Mouse (Mus musculus) hindbrain, embryonic 16.5 days (tissue): ENCODE data around the gene Sptb. TPM values are rescaled to one million over a fixed set of nuclear protein-coding genes. Genes with fewer than 3 reads are reported as not detected.

Experiments used
- ATAC-seq: fragments of 200-750 bp; cut with Nextera tagmentation; 2 replicates; pipeline ENCODE4 v1.8.0; 2017; ENCODE audit warnings: moderate TSS enrichment, moderate library complexity
- H3K27ac ChIP-seq: fragments of 300-500 bp; sonication (generic); 2 replicates; pipeline ENCODE4 v1.5.1; 2014; ENCODE audit warnings: low read depth, mild to moderate bottlenecking, control low read depth, low read length, moderate library complexity
- H3K27me3 ChIP-seq: fragments of 300-500 bp; sonication (generic); replicated peaks from 2 replicates; pipeline ENCODE4 v1.6.1; 2014; ENCODE audit warnings: low read length; ENCODE audit not compliant: control insufficient read depth, insufficient read depth
- H3K36me3 ChIP-seq: fragments of 300-500 bp; sonication (generic); 2 replicates; pipeline ENCODE4 v1.6.1; 2014; ENCODE audit warnings: mild to moderate bottlenecking, low read length, moderate library complexity, mixed read lengths; ENCODE audit not compliant: control insufficient read depth, insufficient read depth
- H3K4me1 ChIP-seq: fragments of 300-500 bp; sonication (generic); 2 replicates; pipeline ENCODE4 v1.6.1; 2014; ENCODE audit warnings: low read depth, low read length; ENCODE audit not compliant: control insufficient read depth, insufficient read depth
- H3K4me2 ChIP-seq: fragments of 300-500 bp; sonication (generic); 2 replicates; pipeline ENCODE4 v1.6.1; 2014; ENCODE audit warnings: mild to moderate bottlenecking, low read length, control low read depth, moderate library complexity
- H3K4me3 ChIP-seq: fragments of 300-500 bp; sonication (generic); 2 replicates; pipeline ENCODE4 v1.5.1; 2014; ENCODE audit warnings: mild to moderate bottlenecking, low read length, control low read depth, moderate library complexity
- H3K9ac ChIP-seq: fragments of 300-500 bp; sonication (generic); 2 replicates; pipeline ENCODE4 v1.6.1; 2014; ENCODE audit warnings: low read depth, mild to moderate bottlenecking, control low read depth, low read length, moderate library complexity
- H3K9me3 ChIP-seq: fragments of 300-500 bp; sonication (generic); 2 replicates; pipeline ENCODE4 v1.6.1; 2014; ENCODE audit warnings: mild to moderate bottlenecking, low read length, moderate library complexity; ENCODE audit not compliant: control insufficient read depth
- WGBS: fragments of 180-500 bp; shearing (Covaris S2); extraction: QIAGEN DNeasy Blood & Tissue Kit; methylation state at CpG from one replicate; pipeline ENCODE4 v1.1.7; 2014; 5-methylcytosine and 5-hydroxymethylcytosine counted together
- polyA plus RNA-seq: library from polyadenylated mRNA; unstranded; fragments of >200 nt; fragmentation: Nextera tagmentation; extraction: Ambion mirVana; gene quantifications from 2 replicates; pipeline ENCODE4 v1.2.1, GENCODE M21; 2015

Gene Sptb
- polyA plus RNA-seq, 1 experiment from 2014 or later, result 7.0 TPM

DNA sequence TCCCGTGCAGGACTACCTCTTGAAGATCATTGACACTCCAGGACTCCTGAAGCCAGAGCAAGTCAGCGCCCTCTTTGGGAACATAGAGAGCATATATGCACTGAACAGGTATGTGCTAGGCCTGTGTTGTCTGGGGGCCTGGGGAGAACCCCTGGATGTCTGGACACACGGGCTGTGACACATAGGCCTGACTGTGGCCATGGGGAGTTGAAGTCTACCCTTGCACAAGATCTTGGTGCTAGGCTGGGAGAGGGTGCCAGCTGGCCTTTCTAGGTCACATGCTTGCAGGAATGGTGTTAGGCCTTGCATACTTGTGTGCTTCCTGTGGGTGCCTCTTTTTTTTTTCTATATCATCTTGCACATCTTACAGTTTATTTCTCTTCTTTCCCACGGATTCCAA lies 148.2 kb downstream of the Sptb start:
- ATAC-seq, result no peak
- H3K36me3 ChIP-seq, result no peaks in the 10 kb centered on the region
- H3K4me2 ChIP-seq, result no peak overlapping the region
- H3K4me1 ChIP-seq, result no peaks in the 10 kb centered on the region
- H3K4me3 ChIP-seq, result no peak overlapping the region
- H3K9me3 ChIP-seq, result no peaks in the 10 kb centered on the region
- no peaks in the 10 kb centered on the region for H3K27me3 ChIP-seq
- no peak overlapping the region for H3K9ac ChIP-seq
- WGBS, result 78% methylated on average over 4 of the region's 4 CpGs
- no peak overlapping the region for H3K27ac ChIP-seq

DNA sequence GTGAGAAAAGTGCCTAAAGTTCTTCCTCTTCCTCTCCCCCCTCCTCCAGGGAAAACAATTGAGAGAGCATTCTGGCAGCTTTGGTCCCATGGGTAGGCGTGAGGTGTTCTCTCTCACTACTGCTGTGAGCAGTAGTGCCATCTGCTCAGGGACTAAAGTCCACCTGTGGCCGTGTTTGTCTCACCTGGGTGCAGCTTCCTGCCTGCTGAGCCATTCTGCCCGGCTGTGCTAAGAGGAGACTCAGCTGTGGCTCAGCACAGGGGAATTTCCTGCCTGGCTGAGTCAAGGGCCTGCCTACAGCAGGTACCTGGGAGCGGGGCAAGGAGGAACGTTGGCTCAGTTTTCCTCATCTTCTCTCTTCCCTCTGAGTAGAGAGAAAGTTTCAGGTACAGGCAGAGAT lies 152.1 kb downstream of the Sptb start:
- WGBS, result 74% methylated on average over 5 of the region's 5 CpGs

DNA sequence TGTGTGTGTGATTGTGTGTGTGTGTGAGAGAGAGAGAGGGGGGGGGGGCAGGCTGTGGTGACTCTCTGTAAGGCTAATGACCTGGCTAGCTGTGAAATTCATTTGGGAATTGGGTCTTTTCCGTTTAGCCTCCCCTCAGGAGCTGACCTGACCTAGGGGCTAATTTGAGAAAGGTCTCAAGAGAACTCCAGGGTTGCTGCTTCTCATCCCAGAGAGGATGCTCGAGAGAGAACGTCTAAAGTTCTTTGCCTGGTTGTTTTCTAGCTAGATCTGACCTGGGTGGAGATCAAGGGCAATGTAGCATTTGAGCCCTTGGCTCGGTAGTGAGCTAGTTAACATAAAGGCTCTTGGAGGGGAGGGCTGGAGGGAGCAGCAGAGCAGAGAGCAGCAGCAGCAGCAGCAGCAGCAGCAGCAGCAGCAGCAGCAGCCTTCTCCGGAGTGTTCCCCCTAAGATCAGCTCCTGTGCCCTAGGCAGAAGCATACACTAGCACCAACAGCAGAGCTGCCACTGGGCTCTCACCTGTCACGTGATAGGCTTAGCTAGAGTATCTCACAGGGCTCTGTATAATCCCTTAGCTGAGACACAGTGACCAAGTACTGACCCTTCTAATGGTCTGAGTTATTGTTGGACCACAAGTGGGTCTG lies 153.5 kb downstream of the Sptb start:
- Histone ChIP-seq H3K9ac (no peak overlapping the region), H3K36me3 (no peaks in the 10 kb centered on the region), H3K4me2 (no peak overlapping the region), H3K4me3 (no peak overlapping the region), H3K27me3 (no peaks in the 10 kb centered on the region), H3K9me3 (no peaks in the 10 kb centered on the region), H3K4me1 (no peaks in the 10 kb centered on the region), H3K27ac (no peak overlapping the region)
- WGBS, result 30% methylated on average over 6 of the region's 6 CpGs
- no peak for ATAC-seq

More for the DNA sequence above, 152.1 kb downstream of the Sptb start:
- ATAC-seq, result no peak
- Histone ChIP-seq H3K4me3 (no peak overlapping the region), H3K36me3 (no peaks in the 10 kb centered on the region), H3K4me1 (no peaks in the 10 kb centered on the region), H3K9me3 (no peaks in the 10 kb centered on the region), H3K9ac (no peak overlapping the region), H3K27me3 (no peaks in the 10 kb centered on the region), H3K4me2 (no peak overlapping the region), H3K27ac (no peak overlapping the region)

DNA sequence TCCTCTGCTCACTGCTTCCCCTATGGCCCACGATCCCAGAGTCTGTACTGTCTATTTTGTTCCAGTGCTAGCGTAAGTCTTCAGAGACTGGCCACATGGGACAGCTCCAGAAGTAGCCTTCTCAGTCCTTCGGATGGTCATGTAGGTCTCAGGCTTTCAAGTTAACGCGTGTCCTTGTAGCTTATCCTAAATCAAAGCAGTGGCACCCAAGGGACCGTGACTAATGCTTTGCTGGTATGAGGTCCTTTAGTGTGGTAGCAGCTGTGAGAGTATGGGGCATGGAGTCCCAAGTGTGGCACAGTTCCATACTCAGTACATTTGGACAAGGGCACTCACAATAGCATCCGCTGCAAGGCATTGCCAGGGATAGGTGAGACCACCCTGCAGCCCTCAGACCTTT lies 154.2 kb downstream of the Sptb start:
- Histone ChIP-seq H3K27ac (no peak overlapping the region), H3K36me3 (no peaks in the 10 kb centered on the region), H3K4me2 (no peak overlapping the region), H3K9me3 (no peaks in the 10 kb centered on the region), H3K4me3 (no peak overlapping the region), H3K4me1 (no peaks in the 10 kb centered on the region), H3K27me3 (no peaks in the 10 kb centered on the region), H3K9ac (no peak overlapping the region)
- 76% methylated on average over 7 of the region's 7 CpGs for WGBS
- ATAC-seq, result no peak

DNA sequence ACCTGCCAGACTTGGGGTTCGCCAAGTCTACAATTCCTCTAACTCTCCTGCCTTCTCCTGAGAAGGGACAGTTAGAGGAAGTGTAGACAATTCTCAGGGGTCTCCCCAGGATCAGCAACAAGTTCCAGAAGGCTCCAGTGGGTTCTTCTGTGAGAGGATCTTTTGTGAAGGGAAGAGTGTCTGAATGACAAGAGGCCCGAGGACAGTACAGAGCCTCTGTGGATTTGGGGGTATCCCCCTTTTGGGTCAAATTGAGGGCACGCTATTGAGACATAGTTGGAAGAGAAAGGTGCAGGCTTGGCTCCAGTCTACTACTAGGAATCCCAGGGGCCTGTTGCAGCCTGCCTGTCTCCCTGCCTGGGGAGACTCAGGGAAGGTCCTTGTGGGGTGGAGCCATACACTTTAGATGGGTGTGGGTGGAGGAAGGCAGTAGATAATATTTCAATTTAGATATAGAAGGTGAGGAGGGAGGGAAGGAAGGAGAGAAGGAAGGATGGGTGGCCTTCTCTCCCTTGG lies 155.4 kb downstream of the Sptb start:
- 87% methylated on average over 3 of the region's 3 CpGs for whole genome bisulfite sequencing
- no peaks in the 10 kb centered on the region for H3K9me3 ChIP-seq
- H3K4me3 ChIP-seq, result no peak overlapping the region

DNA sequence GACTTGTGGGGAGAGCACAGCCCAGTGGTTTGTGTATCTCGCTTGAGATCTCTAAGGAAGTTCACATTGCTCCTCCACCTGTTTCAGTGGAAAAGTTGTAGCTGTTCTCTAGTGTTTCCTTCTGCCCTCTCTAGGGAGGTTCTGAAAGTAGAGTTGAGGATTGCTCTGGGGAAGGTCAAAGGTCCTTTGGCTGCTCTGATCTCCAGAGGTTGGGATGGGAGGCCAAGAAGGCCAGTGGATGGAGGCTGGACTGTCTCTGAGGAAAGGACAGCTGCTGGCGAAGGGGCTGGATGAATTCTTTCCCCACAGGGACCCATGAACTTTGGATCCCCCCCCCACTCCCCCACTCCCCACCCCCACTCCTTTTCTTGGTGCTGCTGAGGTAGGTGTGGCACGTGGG lies 156.0 kb downstream of the Sptb start:
- ATAC-seq, result no peak
- 89% methylated on average over 3 of the region's 3 CpGs for WGBS
- no peaks in the 10 kb centered on the region for H3K4me1 ChIP-seq
- no peaks in the 10 kb centered on the region for H3K27me3 ChIP-seq
- no peaks in the 10 kb centered on the region for H3K9me3 ChIP-seq
- no peak overlapping the region for H3K9ac ChIP-seq
- no peaks in the 10 kb centered on the region for H3K36me3 ChIP-seq
- H3K4me3 ChIP-seq, result no peak overlapping the region
- H3K4me2 ChIP-seq, result no peak overlapping the region
- no peak overlapping the region for H3K27ac ChIP-seq

More for the DNA sequence above, 155.4 kb downstream of the Sptb start:
- Histone ChIP-seq H3K4me2 (no peak overlapping the region), H3K27ac (no peak overlapping the region), H3K36me3 (no peaks in the 10 kb centered on the region), H3K27me3 (no peaks in the 10 kb centered on the region), H3K4me1 (no peaks in the 10 kb centered on the region), H3K9ac (no peak overlapping the region)
- ATAC-seq, result no peak

DNA sequence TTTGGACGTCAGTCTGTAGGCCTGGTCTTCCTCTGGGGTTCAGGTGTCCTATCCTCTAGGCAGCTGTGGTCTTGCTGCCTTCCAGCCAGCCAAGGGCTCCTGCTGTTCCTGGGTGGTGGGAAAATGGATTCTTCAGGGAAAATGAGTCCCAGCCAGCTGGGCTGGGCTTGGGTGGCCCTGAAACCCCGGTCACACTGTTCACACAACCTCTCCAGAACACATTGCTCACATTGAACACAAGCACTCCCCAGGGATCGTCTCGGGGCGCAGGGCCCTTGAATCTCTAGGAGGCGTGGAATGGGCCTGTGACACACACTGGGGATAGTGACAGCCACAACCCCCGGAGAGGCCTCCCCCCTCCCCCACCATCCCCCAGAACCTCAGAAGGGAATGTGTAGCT lies 156.4 kb downstream of the Sptb start:
- Histone ChIP-seq H3K4me1 (no peaks in the 10 kb centered on the region), H3K4me3 (no peak overlapping the region), H3K9me3 (no peaks in the 10 kb centered on the region), H3K36me3 (no peaks in the 10 kb centered on the region), H3K4me2 (no peak overlapping the region), H3K9ac (no peak overlapping the region), H3K27me3 (no peaks in the 10 kb centered on the region), H3K27ac (no peak overlapping the region)
- ATAC-seq, result no peak
- 86% methylated on average over 7 of the region's 7 CpGs for WGBS

DNA sequence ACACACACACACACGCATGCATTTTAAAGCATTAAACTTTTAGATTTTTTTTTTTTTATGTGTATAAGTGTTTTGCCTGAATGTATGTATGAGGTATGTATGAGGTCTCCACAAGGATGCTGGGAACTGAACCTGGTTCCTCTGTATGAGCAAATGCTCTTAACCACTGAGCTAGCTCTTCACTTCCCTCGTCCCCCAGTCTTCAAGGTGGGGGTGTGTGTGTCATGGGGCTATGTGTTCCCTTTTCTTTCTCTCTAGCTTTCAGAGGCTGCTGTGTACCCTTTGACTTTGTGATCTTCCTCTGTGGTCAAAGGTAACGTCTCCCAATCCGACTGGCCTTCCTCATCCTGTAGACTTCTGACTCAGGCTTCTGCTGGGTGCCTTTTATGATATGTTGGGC lies 157.4 kb downstream of the Sptb start:
- WGBS, result 85% methylated on average over 4 of the region's 4 CpGs
- no peak for ATAC-seq

DNA sequence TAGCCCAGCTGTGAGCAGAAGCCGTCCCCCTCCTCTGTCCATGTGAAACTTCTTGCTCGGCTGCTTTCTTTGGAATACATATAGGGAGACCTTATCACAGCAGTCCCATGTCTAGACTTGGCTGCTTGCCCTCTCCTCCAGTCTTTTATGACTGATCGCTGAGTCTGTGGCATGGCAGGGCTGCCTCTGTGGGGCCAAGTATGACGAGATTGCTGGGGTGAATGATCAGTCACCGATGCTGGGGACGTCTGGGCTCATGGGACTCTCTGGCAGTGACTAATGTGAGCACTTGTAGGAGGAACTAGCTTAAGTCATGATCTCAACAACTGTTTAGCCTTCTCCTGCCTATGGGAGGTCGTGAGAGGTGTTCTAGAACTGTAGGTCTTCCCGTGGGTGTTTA lies 158.0 kb downstream of the Sptb start:
- Histone ChIP-seq H3K27me3 (no peaks in the 10 kb centered on the region), H3K36me3 (no peaks in the 10 kb centered on the region), H3K4me3 (no peak overlapping the region), H3K9ac (no peak overlapping the region), H3K27ac (no peak overlapping the region), H3K9me3 (no peaks in the 10 kb centered on the region), H3K4me2 (no peak overlapping the region), H3K4me1 (no peaks in the 10 kb centered on the region; the same call in 1 of the 2 replicates)
- WGBS, result 48% methylated on average over 8 of the region's 8 CpGs
- 0 out of 2 replicates have a peak, but pooled peaks have one; percentile 37 for ATAC-seq

More for the DNA sequence above, 157.4 kb downstream of the Sptb start:
- Histone ChIP-seq H3K27me3 (no peaks in the 10 kb centered on the region), H3K27ac (no peak overlapping the region), H3K4me3 (no peak overlapping the region), H3K9me3 (no peaks in the 10 kb centered on the region), H3K9ac (no peak overlapping the region), H3K36me3 (no peaks in the 10 kb centered on the region), H3K4me1 (no peaks in the 10 kb centered on the region), H3K4me2 (no peak overlapping the region)
